Mouse (Mus musculus) kidney, embryonic 15.5 days (tissue): ENCODE results near the gene Ank2. TPM values are rescaled to one million over a fixed set of nuclear protein-coding genes. Genes with fewer than 3 reads are reported as not detected.

Source experiments
- ATAC-seq: fragments of 200-750 bp; cut with Nextera tagmentation; replicated peaks from 2 replicates; pipeline ENCODE4 v1.8.0; 2017; ENCODE audit warnings: moderate TSS enrichment; ENCODE audit not compliant: low FRiP score
- H3K27ac ChIP-seq: fragments of 300-500 bp; sonication (generic); 2 replicates; pipeline ENCODE4 v1.5.1; 2015; ENCODE audit warnings: mild to moderate bottlenecking, inconsistent platforms
- H3K27me3 ChIP-seq: fragments of 300-500 bp; sonication (generic); 2 replicates; pipeline ENCODE4 v1.6.1; 2015; ENCODE audit warnings: inconsistent platforms
- H3K36me3 ChIP-seq: fragments of 300-500 bp; sonication (generic); 2 replicates; pipeline ENCODE4 v1.6.1; 2015; ENCODE audit warnings: inconsistent platforms
- H3K4me1 ChIP-seq: fragments of 300-500 bp; sonication (generic); 2 replicates; pipeline ENCODE4 v1.6.1; 2015; ENCODE audit warnings: inconsistent platforms
- H3K4me2 ChIP-seq: fragments of 300-500 bp; sonication (generic); 2 replicates; pipeline ENCODE4 v1.6.1; 2015; ENCODE audit warnings: moderate library complexity, mild to moderate bottlenecking, inconsistent platforms
- H3K4me3 ChIP-seq: fragments of 300-500 bp; sonication (generic); replicated peaks from 2 replicates; pipeline ENCODE4 v1.5.1; 2015; ENCODE audit warnings: mild to moderate bottlenecking, inconsistent platforms
- H3K9ac ChIP-seq: fragments of 300-500 bp; sonication (generic); 2 replicates; pipeline ENCODE4 v1.6.1; 2015; ENCODE audit warnings: mild to moderate bottlenecking, inconsistent platforms
- H3K9me3 ChIP-seq: fragments of 300-500 bp; sonication (generic); replicated peaks from 2 replicates; pipeline ENCODE4 v1.6.1; 2016; ENCODE audit warnings: inconsistent platforms
- WGBS: fragments of 180-500 bp; shearing (Covaris S2); methylation state at CpG from one replicate; pipeline ENCODE4 v1.1.7; 2015; ENCODE audit warnings: mixed read lengths; 5-methylcytosine and 5-hydroxymethylcytosine counted together
- polyA plus RNA-seq: library from polyadenylated mRNA; unstranded; fragments of >200 nt; fragmentation: Nextera tagmentation; extraction: Ambion mirVana; gene quantifications from 2 replicates; pipeline ENCODE4 v1.2.1, GENCODE M21; 2015

The Ank2 gene
- polyA plus RNA-seq, 1 experiment from 2014 or later = 12.2 TPM

- WGBS = 85% methylated on average over 3 of the region's 3 CpGs
- no peak overlapping the region for H3K9ac ChIP-seq
- H3K4me1 ChIP-seq = no peaks in the 10 kb centered on the region
- ATAC-seq = no peak
- no peak overlapping the region for H3K4me2 ChIP-seq
- no peaks in the 10 kb centered on the region for H3K9me3 ChIP-seq
- H3K27me3 ChIP-seq = no peaks in the 10 kb centered on the region
- H3K4me3 ChIP-seq = no peak overlapping the region
- no peak overlapping the region for H3K27ac ChIP-seq
- H3K36me3 ChIP-seq = no peaks in the 10 kb centered on the region
Measured at GRCm38 (mm10) chr3:126989936-126990335, 509.2 kb downstream of the Ank2 start.

- H3K4me2 ChIP-seq = no peak overlapping the region
- H3K27me3 ChIP-seq = no peaks in the 10 kb centered on the region
- no peaks in the 10 kb centered on the region for H3K4me1 ChIP-seq
- no peaks in the 10 kb centered on the region for H3K36me3 ChIP-seq
- 81% methylated on average over 3 of the region's 3 CpGs for WGBS
- H3K27ac ChIP-seq = no peak overlapping the region
- H3K9me3 ChIP-seq = no peaks in the 10 kb centered on the region
- no peak overlapping the region for H3K4me3 ChIP-seq
- H3K9ac ChIP-seq = no peak overlapping the region
- no peak for ATAC-seq
Measured at GRCm38 (mm10) chr3:126986687-126987086, 512.5 kb downstream of the Ank2 start.

GRCm38 (mm10) chr3:126982814-126983213, 516.3 kb downstream of the Ank2 start:
- no peaks in the 10 kb centered on the region for H3K36me3 ChIP-seq
- H3K9me3 ChIP-seq = no peaks in the 10 kb centered on the region
- H3K4me2 ChIP-seq = no peak overlapping the region
- H3K4me1 ChIP-seq = no peaks in the 10 kb centered on the region
- no peak overlapping the region for H3K9ac ChIP-seq
- 90% methylated on average over 5 of the region's 5 CpGs for WGBS
- no peak overlapping the region for H3K4me3 ChIP-seq
- no peak for ATAC-seq
- no peaks in the 10 kb centered on the region for H3K27me3 ChIP-seq
- H3K27ac ChIP-seq = no peak overlapping the region

- H3K4me1 ChIP-seq = no peaks in the 10 kb centered on the region
- H3K27me3 ChIP-seq = no peaks in the 10 kb centered on the region
- 93% methylated on average over 3 of the region's 3 CpGs for WGBS
- H3K9ac ChIP-seq = no peak overlapping the region
- H3K27ac ChIP-seq = no peak overlapping the region
- no peaks in the 10 kb centered on the region for H3K9me3 ChIP-seq
- H3K36me3 ChIP-seq = no peaks in the 10 kb centered on the region
- H3K4me2 ChIP-seq = no peak overlapping the region
- no peak overlapping the region for H3K4me3 ChIP-seq
- ATAC-seq = no peak
Measured at GRCm38 (mm10) chr3:126981163-126981562, 518.0 kb downstream of the Ank2 start.

GRCm38 (mm10) chr3:126979635-126980034, 519.5 kb downstream of the Ank2 start:
- Histone ChIP-seq H3K36me3 (no peaks in the 10 kb centered on the region), H3K4me2 (no peak overlapping the region), H3K4me1 (no peaks in the 10 kb centered on the region), H3K4me3 (no peak overlapping the region), H3K9me3 (no peaks in the 10 kb centered on the region), H3K9ac (no peak overlapping the region), H3K27ac (no peak overlapping the region), H3K27me3 (no peaks in the 10 kb centered on the region)
- no peak for ATAC-seq
- WGBS = 85% methylated on average over 3 of the region's 3 CpGs

- Histone ChIP-seq H3K36me3 (no peaks in the 10 kb centered on the region), H3K4me1 (no peaks in the 10 kb centered on the region), H3K9ac (no peak overlapping the region), H3K27ac (no peak overlapping the region), H3K27me3 (no peaks in the 10 kb centered on the region), H3K9me3 (no peaks in the 10 kb centered on the region), H3K4me3 (no peak overlapping the region), H3K4me2 (no peak overlapping the region)
- 64% methylated on average over 11 of the region's 11 CpGs for WGBS
- ATAC-seq = peak; percentile 44; the same call in 1 of the 2 replicates
Measured at GRCm38 (mm10) chr3:126978768-126979410, 520.3 kb downstream of the Ank2 start.

- Histone ChIP-seq H3K9ac (no peak overlapping the region), H3K9me3 (no peaks in the 10 kb centered on the region), H3K4me3 (no peak overlapping the region), H3K27ac (no peak overlapping the region), H3K27me3 (no peaks in the 10 kb centered on the region), H3K4me1 (no peaks in the 10 kb centered on the region), H3K36me3 (no peaks in the 10 kb centered on the region), H3K4me2 (no peak overlapping the region)
- 62% methylated on average over 6 of the region's 6 CpGs for WGBS
- 0 out of 2 replicates have a peak, but pooled peaks have one; percentile 13 for ATAC-seq
Measured at GRCm38 (mm10) chr3:126977399-126977798, 521.8 kb downstream of the Ank2 start.

GRCm38 (mm10) chr3:126976793-126977192, 522.4 kb downstream of the Ank2 start:
- H3K4me2 ChIP-seq = no peak overlapping the region
- ATAC-seq = no peak
- no peak overlapping the region for H3K27ac ChIP-seq
- no peak overlapping the region for H3K9ac ChIP-seq
- H3K4me1 ChIP-seq = no peaks in the 10 kb centered on the region
- WGBS = 80% methylated on average over 16 of the region's 16 CpGs
- H3K9me3 ChIP-seq = no peaks in the 10 kb centered on the region
- H3K27me3 ChIP-seq = no peaks in the 10 kb centered on the region
- no peak overlapping the region for H3K4me3 ChIP-seq
- H3K36me3 ChIP-seq = no peaks in the 10 kb centered on the region

- H3K27me3 ChIP-seq = no peaks in the 10 kb centered on the region
- H3K9me3 ChIP-seq = no peaks in the 10 kb centered on the region
- no peaks in the 10 kb centered on the region for H3K36me3 ChIP-seq
- H3K9ac ChIP-seq = no peak overlapping the region
- WGBS = 71% methylated on average over 5 of the region's 5 CpGs
- H3K27ac ChIP-seq = no peak overlapping the region
- no peak overlapping the region for H3K4me3 ChIP-seq
- no peak overlapping the region for H3K4me2 ChIP-seq
- peak; percentile 49; the same call in 1 of the 2 replicates for ATAC-seq
- no peaks in the 10 kb centered on the region for H3K4me1 ChIP-seq
Measured at GRCm38 (mm10) chr3:126975409-126975808, 523.7 kb downstream of the Ank2 start.

GRCm38 (mm10) chr3:126973551-126973950, 525.6 kb downstream of the Ank2 start:
- H3K4me1 ChIP-seq = no peaks in the 10 kb centered on the region
- no peak overlapping the region for H3K4me3 ChIP-seq
- no peak overlapping the region for H3K9ac ChIP-seq
- H3K4me2 ChIP-seq = no peak overlapping the region
- no peaks in the 10 kb centered on the region for H3K27me3 ChIP-seq
- ATAC-seq = no peak
- 79% methylated on average over 2 of the region's 2 CpGs for WGBS
- no peaks in the 10 kb centered on the region for H3K9me3 ChIP-seq
- H3K27ac ChIP-seq = no peak overlapping the region
- H3K36me3 ChIP-seq = no peaks in the 10 kb centered on the region

GRCm38 (mm10) chr3:126971531-126971930, 527.6 kb downstream of the Ank2 start:
- WGBS = 92% methylated on average over 9 of the region's 9 CpGs
- H3K4me1 ChIP-seq = no peaks in the 10 kb centered on the region
- H3K36me3 ChIP-seq = no peaks in the 10 kb centered on the region
- H3K4me2 ChIP-seq = no peak overlapping the region
- ATAC-seq = no peak
- no peaks in the 10 kb centered on the region for H3K9me3 ChIP-seq
- H3K4me3 ChIP-seq = no peak overlapping the region
- H3K27me3 ChIP-seq = no peaks in the 10 kb centered on the region
- H3K9ac ChIP-seq = no peak overlapping the region
- no peak overlapping the region for H3K27ac ChIP-seq

- Histone ChIP-seq H3K9ac (no peak overlapping the region), H3K36me3 (no peaks in the 10 kb centered on the region), H3K4me2 (no peak overlapping the region), H3K9me3 (no peaks in the 10 kb centered on the region), H3K27ac (no peak overlapping the region), H3K4me1 (no peaks in the 10 kb centered on the region), H3K27me3 (no peaks in the 10 kb centered on the region), H3K4me3 (no peak overlapping the region)
- ATAC-seq = no peak
- WGBS = 78% methylated on average over 2 of the region's 2 CpGs
Measured at GRCm38 (mm10) chr3:126968721-126969120, 530.4 kb downstream of the Ank2 start.

GRCm38 (mm10) chr3:126965767-126966166, 533.4 kb downstream of the Ank2 start:
- H3K27me3 ChIP-seq = no peaks in the 10 kb centered on the region
- H3K4me1 ChIP-seq = no peaks in the 10 kb centered on the region
- no peaks in the 10 kb centered on the region for H3K9me3 ChIP-seq
- H3K36me3 ChIP-seq = no peaks in the 10 kb centered on the region
- WGBS = 90% methylated on average over 2 of the region's 2 CpGs
- no peak overlapping the region for H3K9ac ChIP-seq
- H3K27ac ChIP-seq = no peak overlapping the region
- no peak overlapping the region for H3K4me2 ChIP-seq
- no peak overlapping the region for H3K4me3 ChIP-seq
- ATAC-seq = no peak
